Mouse (Mus musculus): ENCODE results near the gene 2610528J11Rik.

Gene 2610528J11Rik

GRCm38 (mm10) chr4:118542510-118543157, 15.8 kb downstream of the 2610528J11Rik start:
- no peak for DNase-seq (ENCODE audit: low spot score in 2 of 2)

DNA sequence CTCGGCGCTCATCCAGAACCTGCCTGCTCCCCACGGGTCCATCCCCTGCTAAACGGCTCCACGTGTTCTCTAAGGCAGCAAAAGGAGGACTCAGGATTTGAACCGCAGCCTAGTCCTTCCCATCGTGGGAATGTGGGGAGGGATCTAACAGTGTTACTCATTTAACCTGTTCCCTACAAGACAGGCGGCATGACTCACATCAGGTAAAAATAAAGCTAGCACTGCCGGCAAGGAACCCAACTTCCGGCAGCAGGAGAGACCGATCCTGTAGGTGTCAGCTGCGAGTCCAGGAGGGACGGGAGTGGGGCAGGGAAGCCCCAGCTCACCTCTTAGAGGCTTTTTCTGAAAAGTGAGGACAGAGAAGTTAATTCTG, 16.3 kb downstream of the 2610528J11Rik start:
- no peak for DNase-seq (ENCODE audit: low spot score in 2 of 2)

DNA sequence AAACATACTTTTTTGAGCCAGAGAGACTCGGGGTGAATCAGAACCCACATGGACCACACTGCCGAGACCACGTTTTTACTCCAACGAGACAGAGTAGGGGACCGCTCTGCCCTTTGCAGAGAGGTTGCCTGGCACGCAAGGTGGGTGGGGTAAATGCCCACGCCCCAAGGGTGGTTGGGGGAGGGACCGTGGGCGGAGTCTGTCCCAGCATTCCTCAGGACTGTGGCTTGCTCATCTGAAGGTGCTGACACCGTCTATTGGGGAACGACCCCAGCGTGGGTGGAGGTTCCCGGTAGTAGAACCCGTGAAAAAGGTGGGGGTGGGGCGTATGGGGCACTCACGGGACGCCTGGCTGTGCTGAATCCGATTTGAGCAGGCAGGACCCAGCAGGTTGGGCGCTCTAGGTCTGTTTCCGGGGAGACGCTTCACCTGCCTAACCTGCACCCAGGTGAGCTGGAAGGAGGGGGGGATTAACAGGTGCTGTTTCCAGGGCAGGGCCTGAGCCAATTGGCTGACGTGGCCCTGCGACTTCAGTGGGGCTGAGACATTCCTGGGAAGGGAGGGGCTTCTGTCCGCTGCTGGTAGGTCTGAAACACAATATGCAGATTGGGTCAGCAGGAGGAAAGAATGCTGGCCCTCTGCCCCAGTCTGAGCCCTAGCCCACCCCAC, 16.9 kb downstream of the 2610528J11Rik start, which contains the start of gene Tmem125:
Gene Tmem125 (minus strand): TSS at position 453 of the 669 bp plus-strand sequence.
- DNase-seq (ENCODE audit: low spot score in 2 of 2), result peak in 1 of 2 experiments; percentile 10

GRCm38 (mm10) chr4:118544441-118545127, 17.8 kb downstream of the 2610528J11Rik start:
- DNase-seq (ENCODE audit: low spot score in 2 of 2), result no peak

DNA sequence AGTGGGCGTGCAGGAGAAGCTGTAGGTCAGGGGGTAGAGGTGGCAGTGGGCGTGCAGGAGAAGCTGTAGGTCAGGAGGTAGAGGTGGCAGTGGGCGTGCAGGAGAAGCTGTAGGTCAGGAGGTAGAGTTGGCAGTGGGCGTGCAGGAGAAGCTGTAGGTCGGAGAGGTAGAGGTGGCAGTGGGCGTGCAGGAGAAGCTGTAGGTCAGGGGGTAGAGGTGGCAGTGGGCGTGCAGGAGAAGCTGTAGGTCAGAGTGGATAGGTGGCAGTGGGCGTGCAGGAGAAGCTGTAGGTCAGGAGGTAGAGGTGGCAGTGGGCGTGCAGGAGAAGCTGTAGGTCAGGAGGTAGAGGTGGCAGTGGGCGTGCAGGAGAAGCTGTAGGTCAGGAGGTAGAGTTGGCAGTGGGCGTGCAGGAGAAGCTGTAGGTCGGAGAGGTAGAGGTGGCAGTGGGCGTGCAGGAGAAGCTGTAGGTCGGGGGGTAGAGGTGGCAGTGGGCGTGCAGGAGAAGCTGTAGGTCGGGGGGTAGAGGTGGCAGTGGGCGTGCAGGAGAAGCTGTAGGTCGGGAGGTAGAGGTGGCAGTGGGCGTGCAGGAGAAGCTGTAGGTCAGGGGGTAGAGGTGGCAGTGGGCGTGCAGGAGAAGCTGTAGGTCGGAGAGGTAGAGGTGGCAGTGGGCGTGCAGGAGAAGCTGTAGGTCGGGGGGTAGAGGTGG, 20.8 kb downstream of the 2610528J11Rik start:
- DNase-seq (ENCODE audit: low spot score in 2 of 2), result peak; percentile 43 to 45

- peak in 1 of 2 experiments; percentile 13 for DNase-seq (ENCODE audit: low spot score in 2 of 2)
Measured at GRCm38 (mm10) chr4:118548130-118548480, 21.3 kb downstream of the 2610528J11Rik start.

DNA sequence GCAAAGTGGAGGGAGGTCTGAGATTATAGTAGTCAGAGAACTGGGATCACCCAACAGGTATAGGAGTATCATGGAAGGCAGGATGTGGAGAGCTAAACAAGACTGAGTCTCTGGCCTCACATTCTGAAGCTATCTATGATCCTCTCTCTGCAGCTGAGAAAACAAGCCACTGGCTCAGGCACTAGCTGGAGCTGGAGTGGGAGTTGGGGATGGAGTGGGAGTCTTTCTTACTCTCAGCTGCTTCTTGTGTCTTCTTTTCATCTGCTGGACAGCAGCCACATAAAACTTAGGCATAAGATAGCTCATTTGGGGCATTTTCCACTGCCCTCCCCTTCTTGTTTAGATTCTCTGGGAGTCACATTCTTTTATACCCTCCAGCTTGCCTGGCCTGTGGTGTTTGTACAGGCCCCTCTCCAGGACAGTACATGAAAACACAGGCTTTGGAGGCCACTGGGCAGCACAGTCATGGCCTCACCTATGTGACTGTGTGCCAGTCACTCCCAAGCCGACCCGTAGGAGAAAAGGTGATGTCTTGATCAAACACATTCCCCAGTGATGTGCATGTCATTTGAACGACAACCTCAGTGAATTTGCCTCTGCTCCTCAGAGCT, 26.3 kb downstream of the 2610528J11Rik start:
- no peak for DNase-seq (ENCODE audit: low spot score in 2 of 2)

DNA sequence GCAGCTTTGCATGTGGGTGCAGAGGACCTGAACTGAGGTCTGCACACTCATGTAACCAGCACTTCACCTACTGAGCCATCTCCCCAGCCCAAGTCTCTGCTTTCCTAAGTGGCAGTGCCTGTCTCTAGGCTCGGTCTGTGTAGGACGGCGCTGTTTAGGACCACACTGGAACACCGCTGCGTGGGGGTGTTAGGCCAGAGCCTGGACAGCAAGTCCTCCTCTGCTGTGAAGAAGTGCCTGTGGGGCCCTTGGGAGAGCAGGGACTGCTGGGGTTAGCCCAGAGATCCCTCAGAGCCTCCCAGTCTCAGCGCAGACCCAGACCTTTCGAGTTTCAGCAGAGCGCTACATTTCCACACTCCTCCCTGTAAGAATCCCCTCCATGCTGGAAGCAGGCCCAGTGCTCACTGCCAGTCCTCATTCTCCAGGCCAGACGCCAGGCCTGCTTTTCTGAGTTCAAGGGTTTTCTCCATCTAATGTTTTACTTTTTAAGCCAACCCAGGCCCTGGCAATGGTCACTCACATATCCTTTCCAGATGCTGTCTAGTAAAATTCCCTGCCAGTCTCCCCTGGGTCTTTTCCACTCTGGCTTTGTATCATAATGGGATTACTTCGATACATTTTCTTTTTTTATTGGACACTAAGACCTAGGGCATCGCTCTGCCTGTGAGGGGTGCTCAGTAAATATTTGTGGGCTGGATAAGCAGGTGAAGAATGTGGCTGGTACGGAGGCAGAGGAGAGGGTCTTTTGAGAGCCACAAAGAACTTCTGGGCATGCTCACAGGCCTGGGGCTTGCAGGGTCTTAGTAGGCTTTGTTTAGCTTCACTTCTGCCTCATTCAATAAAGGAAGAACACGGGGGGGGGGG, 37.5 kb downstream of the 2610528J11Rik start:
- DNase-seq (ENCODE audit: low spot score in 2 of 2), result no peak

GRCm38 (mm10) chr4:118564926-118565279, 38.1 kb downstream of the 2610528J11Rik start:
- DNase-seq (ENCODE audit: low spot score in 2 of 2), result no peak

DNA sequence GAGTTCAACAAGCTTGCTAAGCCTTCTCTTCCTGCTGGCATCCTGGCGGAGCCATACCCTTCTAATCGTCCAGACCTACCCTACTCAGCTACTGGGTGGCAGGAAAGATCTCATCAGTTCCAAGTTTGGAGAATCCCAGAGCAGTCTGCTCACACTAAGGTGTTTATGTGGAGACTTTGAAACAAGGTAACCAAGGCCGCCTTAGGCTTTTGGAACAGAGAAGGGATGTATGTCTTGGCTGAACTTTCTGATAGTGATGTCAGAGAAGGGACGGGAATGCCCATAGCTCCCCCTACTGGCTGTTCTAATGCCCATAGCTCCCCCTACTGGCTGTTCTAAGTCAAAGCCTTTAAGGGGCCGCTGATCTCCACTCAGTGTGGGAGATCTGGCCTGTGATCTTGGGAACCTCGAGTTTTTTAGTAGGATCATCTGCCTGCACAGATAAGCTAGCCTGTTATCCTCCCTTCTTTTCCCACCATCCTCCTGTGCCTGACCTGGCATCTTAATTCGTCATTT, 39.4 kb downstream of the 2610528J11Rik start:
- DNase-seq (ENCODE audit: low spot score in 2 of 2), result peak; percentile 21 to 45

- DNase-seq (ENCODE audit: low spot score in 2 of 2), result no peak
Measured at GRCm38 (mm10) chr4:118568709-118569108, 41.9 kb downstream of the 2610528J11Rik start.

GRCm38 (mm10) chr4:118569320-118569719, 42.5 kb downstream of the 2610528J11Rik start:
- DNase-seq (ENCODE audit: low spot score in 2 of 2), result no peak

DNA sequence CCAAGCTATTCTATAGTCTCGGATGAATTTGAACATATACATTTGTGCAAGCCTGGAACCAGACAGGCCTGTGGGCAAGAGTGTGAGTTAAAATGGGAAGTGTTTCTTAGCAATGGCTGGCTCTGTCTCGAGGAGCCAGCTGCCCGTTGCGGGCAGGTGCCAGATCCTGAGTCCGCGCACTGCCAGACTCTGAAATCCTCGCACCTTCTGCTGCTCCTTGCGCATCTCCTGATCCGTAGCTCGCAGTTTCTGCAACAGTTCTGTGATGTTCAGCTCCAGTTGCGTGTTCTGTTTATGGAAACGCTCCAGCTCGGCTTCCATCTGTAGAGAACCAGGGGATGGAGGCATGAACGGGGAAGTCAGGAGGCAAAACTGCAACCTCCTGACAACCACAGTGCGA, 44.6 kb downstream of the 2610528J11Rik start:
- DNase-seq (ENCODE audit: low spot score in 2 of 2), result no peak

DNA sequence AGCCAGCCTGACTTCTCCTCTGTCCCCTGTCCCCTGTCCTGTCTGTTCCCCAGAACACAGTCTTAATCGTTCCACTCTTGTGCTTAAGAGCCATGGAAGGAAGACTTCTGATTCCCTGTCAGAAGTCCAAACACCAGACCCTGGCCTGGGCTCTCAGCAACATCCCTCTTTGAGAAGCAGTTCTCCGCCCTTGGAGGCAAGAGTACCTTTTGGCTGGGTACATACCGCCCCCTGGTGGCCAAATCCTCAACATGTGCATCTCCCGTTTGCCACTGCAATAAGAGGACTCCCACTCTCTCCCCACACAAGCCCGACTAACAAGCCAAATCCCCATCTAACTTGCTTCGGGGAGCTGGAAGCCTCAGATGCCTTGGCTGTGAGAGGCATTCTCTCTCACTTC, 49.3 kb downstream of the 2610528J11Rik start:
- DNase-seq (ENCODE audit: low spot score in 2 of 2), result peak; percentile 39 to 61

DNA sequence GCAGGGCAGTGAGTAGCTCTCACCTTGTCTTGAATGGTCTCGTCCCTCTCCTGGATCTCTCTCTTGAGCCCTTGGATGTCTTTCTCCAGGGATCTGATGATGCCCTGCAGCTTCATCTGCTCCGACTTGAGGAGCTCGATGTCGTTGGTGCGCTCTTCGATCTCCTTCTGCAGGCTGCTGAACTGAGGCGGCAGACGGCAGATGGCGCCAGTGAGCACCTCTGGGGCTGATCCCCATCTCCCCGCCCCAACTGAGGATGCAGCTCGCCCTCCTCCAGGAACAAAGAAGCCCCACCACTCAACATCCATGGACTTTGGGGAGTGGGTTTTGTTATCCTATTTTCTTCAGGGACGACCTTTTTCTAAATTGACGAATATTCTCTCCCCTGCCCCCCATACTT, 52.5 kb downstream of the 2610528J11Rik start:
- DNase-seq (ENCODE audit: low spot score in 2 of 2), result peak in 1 of 2 experiments; percentile 6

Data from natural killer cell, adult 2 months (primary cell).